Mouse (Mus musculus) neural tube, embryonic 10.5 days (tissue): Measurements from ENCODE around the gene Prkca.

Experiments
- DNase-seq: peaks from one replicate; pipeline ENCODE4 v3.0.0-alpha.2; 2017; ENCODE audit warnings: low spot score; ENCODE audit errors: extremely low spot score

Gene Prkca

DNA sequence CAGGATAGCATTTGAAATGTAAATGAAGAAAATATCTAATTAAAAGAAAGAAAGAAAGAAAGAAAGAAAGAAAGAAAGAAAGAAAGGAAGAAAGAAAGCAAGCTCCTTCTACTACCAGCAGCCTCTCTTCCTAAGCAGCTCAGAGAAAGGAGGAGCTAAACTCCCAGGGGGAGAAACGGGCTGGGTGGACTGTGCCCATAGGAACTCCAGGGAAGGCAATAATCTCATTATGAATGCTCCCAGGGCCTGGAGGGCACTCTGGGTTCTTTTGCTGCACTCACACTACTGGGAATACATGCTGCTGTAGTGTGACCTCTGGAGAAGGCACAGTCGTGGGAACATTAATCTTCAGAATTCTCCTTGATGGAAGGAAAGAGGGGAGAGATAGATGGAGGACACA lies 107.5 kb downstream of the Prkca start:
- DNase-seq, result no peak

GRCm38 (mm10) chr11:108235081-108235703 lies 108.5 kb downstream of the Prkca start:
- DNase-seq, result no peak

DNA sequence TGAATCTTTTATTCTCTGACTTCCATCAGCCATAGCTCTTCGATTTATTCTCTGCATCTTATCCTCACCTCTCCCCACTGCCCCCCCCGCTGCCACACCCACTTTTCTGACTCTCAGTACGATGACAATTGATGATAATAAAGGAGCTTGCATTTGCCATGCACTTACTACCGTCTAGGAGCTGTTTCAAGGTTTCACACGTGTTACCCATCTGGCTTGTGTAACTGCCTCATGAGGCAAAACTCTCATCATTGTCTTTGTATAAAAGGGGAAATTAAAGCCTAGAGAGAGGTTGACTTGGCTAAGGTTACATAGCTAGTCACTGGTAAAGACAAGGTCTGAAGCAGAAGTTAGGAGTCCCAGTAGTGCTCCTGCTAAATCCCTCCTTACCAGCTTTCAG lies 110.7 kb downstream of the Prkca start:
- no peak for DNase-seq

DNA sequence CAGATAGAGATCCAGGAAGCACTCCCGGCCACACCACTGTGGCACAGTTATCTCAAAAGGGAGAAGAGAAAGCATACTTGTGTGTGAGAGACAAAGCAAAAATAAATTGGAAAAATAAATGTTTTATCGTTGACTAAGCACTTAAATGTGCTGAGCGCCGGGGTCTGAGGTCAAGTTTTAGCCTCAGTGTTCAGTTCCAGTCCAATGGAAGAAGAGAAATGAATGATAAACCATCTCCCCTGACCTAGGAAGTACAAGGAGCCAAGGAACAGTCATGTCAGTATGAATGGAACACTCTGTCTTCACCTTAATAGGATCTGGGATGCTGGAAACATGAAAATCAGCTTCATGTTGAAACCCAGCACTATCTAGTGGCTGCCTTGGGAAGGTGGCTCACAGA lies 113.6 kb downstream of the Prkca start:
- no peak for DNase-seq

DNA sequence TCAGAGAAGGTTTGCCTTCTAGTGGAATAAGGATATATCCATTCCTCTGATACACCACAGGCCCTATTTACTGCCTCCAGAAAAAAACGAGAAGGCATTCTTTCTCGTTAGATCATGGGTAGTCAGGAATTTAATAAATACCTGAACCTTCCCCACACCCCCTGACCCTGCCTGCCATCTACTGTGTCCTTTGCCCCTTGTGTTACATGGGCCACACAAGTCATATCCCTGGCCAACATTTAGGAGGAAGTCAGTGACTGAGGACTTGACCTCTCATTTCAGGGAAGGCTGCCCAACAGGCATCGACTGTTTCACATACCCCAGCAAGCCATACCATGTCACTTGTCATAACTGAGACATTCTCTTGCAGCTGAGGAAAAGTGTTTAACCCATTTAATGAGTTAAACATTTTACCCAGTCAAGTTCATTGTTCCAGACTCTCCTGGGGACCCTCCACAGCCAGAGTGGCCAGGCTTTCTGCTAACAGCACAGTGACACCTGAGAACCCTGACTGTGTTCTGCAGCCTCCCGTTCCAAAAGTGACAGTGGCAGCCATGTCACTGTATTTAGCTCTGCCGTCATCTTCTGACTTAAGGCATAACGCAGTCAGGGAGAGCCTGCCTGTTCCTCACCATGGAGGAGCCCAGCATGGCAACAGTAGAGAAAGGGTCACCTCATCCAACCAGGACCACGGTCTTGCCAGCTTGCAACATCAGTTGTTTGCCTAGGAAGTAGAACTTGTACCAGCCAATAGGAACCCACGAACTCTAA lies 114.4 kb downstream of the Prkca start:
- DNase-seq, result no peak

DNA sequence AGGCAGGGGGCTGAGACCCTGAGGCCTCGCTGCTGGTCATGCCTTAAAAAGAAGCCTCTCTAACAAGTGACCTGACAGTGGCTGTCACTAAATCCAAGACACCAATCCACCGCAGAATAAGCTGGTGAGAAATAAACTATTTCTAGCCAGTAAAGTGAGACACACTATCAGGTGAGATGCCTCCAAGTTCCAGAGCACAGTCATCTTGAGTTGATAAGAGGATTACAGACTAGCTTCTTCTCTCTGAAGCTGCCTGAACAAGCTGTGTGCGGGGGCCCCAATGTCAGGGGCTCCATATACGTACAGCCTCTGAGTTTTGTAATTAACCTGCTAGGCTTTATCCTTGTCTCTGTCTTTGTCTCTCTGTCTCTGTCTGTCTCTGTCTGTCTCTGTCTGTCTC lies 115.2 kb downstream of the Prkca start:
- DNase-seq, result no peak

DNA sequence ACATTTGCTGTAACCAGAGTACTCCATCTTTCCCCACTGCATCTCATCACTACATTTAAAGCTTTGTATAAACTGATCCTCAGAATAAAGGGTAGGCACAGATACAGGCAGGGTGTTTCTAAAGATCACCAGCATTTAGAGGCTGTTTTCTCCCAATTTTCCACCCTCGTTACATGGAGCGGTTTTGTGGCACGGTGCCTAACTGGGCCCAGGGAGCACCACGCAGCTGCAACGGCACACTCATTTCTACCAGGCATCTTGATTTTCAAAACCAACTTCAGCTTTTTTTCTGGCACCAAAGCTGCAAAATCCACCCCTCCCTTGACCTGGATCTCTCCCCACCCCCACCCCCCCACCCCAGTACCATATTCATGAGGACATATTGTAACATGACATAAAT lies 117.5 kb downstream of the Prkca start:
- DNase-seq, result no peak

GRCm38 (mm10) chr11:108224233-108224973 lies 119.3 kb downstream of the Prkca start:
- DNase-seq, result no peak

- no peak for DNase-seq
Measured at GRCm38 (mm10) chr11:108223613-108224232, 120.0 kb downstream of the Prkca start.

DNA sequence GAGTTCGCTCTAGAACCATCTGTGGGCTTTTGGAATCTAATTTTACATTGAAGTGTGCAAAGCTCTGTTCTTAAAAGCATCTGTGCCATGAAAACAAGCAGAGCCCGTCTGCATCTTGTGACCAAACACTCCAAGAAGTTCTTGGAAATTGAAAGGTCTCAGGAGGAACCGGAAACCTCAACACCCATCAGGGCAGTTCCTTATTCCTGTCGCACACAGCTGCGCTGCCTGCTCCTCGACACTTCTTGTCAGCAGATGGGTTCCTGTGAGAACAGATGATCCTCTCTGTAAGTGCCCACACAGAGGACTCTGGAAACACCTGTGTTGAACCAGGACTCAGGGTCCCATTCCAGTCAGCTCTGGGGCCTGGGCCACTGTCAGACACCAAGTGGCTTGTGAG lies 120.6 kb downstream of the Prkca start:
- DNase-seq, result no peak

DNA sequence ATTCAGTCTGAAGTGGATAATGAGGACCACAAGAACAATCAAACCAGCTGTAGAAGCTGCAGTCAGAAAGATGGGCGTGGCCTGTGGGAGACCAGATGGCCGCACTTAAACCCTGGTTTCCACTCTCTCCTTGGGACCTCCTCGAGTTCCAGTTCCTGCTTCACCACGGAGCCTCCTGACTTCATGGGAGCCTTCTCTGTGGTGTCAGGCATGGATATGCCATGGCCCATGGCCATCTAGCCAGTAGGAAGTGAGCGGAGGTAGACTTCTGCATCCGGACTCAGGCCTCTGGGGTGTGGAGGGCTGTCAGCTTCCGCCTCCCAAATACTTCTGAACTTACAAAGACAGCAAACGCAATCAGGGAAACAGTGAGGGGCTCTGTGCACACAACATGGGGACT lies 121.1 kb downstream of the Prkca start:
- no peak for DNase-seq

- no peak for DNase-seq
Measured at GRCm38 (mm10) chr11:108222026-108222425, 121.7 kb downstream of the Prkca start.

GRCm38 (mm10) chr11:108221124-108221835 lies 122.4 kb downstream of the Prkca start:
- DNase-seq, result no peak

- no peak for DNase-seq
Measured at GRCm38 (mm10) chr11:108220605-108221004, 123.1 kb downstream of the Prkca start.

DNA sequence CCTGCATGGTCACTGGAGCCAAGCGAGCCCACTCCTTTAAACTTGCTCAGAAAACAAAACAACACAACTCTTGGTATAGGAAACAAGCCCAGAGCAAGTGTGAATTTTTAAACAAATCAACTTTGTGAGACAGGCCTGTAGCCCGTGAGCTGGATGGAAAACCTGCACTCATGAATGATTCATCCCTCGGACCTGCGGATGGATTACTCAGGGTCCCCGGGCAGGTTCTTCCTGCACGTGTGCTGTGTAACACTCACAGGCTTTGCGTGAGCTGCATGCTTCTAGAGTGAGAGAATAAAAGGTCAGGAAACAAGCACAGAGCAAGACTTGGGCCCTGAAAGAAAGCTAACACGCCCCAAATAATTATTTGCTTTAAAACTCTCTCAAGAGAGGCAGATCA lies 126.7 kb downstream of the Prkca start:
- no peak for DNase-seq

DNA sequence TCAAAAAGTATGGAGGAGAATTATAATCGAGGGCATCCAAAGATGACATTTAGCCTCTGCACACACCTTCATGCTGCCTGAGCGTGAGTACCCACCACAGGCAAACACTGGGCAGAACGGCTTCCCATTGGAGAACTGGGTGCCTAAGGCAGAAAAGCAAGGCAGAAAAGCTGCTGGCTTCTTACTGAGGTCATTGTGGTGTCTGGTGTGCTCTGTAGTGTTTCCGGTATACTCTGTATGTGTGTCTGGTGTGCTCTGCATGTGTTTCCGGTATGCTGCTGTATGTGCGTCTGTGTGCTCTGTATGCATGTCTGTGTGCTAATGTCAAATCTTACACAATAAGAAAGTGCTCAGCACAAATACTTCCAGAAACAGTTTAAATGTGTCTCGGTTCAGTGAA lies 127.7 kb downstream of the Prkca start:
- no peak for DNase-seq

GRCm38 (mm10) chr11:108215466-108215865 lies 128.3 kb downstream of the Prkca start:
- no peak for DNase-seq

DNA sequence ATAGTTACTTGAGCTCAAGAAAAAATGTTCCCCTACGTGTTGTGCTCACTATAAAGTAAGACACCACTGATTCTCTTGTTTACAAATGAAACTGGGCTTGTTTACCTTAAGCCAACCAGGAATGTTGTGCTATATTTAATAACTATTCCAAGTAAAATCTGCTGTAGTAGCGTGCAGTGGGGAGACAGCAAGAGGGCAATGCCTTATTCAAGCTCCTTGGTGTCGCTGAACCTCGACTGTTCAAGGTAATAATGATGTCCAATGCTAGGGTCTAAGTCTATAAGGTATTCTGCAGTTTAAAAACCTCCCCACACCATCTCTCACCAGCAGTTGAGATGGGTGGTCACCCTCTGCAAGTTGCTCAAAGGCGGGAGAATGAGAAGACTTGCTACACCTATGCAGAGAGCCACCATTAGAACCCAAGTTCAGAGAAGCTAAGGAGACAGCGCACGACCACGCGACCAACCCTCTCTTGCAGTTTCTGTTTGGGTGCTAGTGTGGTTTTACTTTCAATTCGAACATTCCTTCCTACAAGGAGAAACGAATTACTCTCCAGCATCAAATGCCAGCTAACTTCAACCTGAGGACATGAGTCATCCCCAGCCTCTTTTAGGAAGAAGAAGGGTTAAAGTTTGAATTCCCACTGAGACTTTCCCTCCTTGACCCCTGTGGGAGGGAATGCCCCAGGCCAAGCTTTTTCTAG lies 129.1 kb downstream of the Prkca start:
- DNase-seq, result no peak

DNA sequence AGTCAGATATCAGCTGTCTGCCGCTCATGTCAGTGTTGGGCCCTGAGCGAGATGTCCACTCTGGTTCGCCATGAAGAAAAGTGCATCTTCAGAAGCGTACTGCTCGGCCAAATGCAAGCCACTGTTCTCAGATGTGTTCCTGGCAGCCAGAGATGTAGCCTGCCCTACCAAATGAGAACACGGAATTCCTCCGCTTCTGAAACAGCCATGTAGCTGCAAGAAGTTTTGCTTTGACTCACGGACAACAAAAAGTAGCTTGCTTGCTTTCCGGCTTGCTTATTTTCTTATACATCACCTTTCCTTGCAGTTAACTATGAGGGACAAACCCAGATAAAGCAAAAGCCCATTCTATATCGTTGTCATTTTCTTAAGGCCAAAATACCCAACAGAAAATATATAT lies 129.9 kb downstream of the Prkca start:
- DNase-seq, result no peak

DNA sequence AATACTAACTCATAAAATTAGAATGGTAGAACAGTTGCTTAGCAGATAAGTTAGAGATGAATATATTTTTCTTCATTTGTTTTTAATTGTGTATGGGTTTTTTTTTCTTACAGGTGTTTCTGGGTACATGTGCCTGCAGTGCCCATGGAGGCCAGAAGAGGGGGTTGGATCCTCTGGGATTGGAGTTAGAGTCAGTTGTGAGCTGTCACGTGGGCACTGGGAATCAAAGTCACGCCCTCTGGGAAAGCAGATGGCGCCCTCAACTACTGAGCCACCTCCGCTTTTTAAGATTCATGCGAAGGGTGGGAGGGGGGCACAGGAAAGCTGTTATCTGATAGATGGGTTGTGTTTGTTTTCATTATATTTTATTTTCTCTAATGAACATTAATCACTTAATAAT lies 131.1 kb downstream of the Prkca start:
- no peak for DNase-seq

DNA sequence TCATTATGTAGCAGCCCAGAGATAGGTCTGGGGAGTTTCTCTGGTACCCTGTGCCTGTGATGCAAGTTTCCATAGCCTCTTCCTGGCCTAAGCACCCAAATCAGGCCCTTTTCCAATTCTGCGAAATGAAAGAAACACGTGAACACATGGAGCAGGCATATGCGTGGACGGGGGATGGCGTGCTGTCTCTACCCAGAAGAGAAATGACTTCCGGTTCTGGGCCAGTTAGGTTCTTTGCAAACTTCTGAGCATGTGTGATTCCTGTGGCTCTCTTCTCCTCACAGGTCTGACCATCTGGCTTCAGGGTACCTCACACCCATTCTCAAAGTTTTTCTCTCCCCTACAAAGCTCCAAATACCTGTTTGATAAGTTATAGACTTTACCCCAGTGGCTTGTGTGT lies 131.7 kb downstream of the Prkca start:
- DNase-seq, result no peak
